Mouse (Mus musculus): ENCODE results near the gene Obsl1.

The Obsl1 gene

GRCm38 (mm10) chr1:75487040-75487404 lies 19.2 kb downstream of the Obsl1 start:
- DNase-seq (ENCODE audit: extremely low spot score): no peak

- DNase-seq (ENCODE audit: extremely low spot score): no peak
These were observed 19.7 kb downstream of the Obsl1 start for GRCm38 (mm10) chr1:75486561-75486960.

GRCm38 (mm10) chr1:75480735-75481134 lies 25.5 kb downstream of the Obsl1 start:
- DNase-seq (ENCODE audit: extremely low spot score): no peak

- no peak for DNase-seq (ENCODE audit: extremely low spot score)
These were observed 26.2 kb downstream of the Obsl1 start for GRCm38 (mm10) chr1:75480036-75480435.

- DNase-seq (ENCODE audit: extremely low spot score): no peak
These were observed 26.6 kb downstream of the Obsl1 start for GRCm38 (mm10) chr1:75479635-75479989.

- peak; percentile 100 for DNase-seq (ENCODE audit: extremely low spot score)
These were observed 27.2 kb downstream of the Obsl1 start, which contains the start of the genes Chpf and Tmem198 for GRCm38 (mm10) chr1:75478916-75479634. Gene Chpf, minus strand, starts transcription at chr1:75479307. Gene Tmem198, plus strand, starts transcription at chr1:75479532.

GRCm38 (mm10) chr1:75478497-75478896 lies 27.8 kb downstream of the Obsl1 start:
- DNase-seq (ENCODE audit: extremely low spot score): no peak

- no peak for DNase-seq (ENCODE audit: extremely low spot score)
These were observed 28.3 kb downstream of the Obsl1 start for GRCm38 (mm10) chr1:75477966-75478290.

- peak; percentile 89 for DNase-seq (ENCODE audit: extremely low spot score)
These were observed 28.8 kb downstream of the Obsl1 start for GRCm38 (mm10) chr1:75477264-75477965.

- no peak for DNase-seq (ENCODE audit: extremely low spot score)
These were observed 29.8 kb downstream of the Obsl1 start for GRCm38 (mm10) chr1:75476441-75476840.

- no peak for DNase-seq (ENCODE audit: extremely low spot score)
These were observed 36.9 kb downstream of the Obsl1 start for GRCm38 (mm10) chr1:75469287-75469825.

GRCm38 (mm10) chr1:75467215-75467927 lies 38.9 kb downstream of the Obsl1 start:
- peak; percentile 88 for DNase-seq (ENCODE audit: extremely low spot score)

GRCm38 (mm10) chr1:75463652-75464204 lies 42.5 kb downstream of the Obsl1 start:
- DNase-seq (ENCODE audit: extremely low spot score): no peak

- no peak for DNase-seq (ENCODE audit: extremely low spot score)
These were observed 43.6 kb downstream of the Obsl1 start for GRCm38 (mm10) chr1:75462636-75463035.

GRCm38 (mm10) chr1:75460297-75460696 lies 46.0 kb downstream of the Obsl1 start:
- DNase-seq (ENCODE audit: extremely low spot score): no peak

GRCm38 (mm10) chr1:75458789-75459684 lies 47.2 kb downstream of the Obsl1 start:
- no peak for DNase-seq (ENCODE audit: extremely low spot score)

GRCm38 (mm10) chr1:75458025-75458788 lies 48.0 kb downstream of the Obsl1 start:
- DNase-seq (ENCODE audit: extremely low spot score): peak; percentile 79

GRCm38 (mm10) chr1:75457710-75458024 lies 48.6 kb downstream of the Obsl1 start:
- DNase-seq (ENCODE audit: extremely low spot score): no peak

GRCm38 (mm10) chr1:75456746-75457564 lies 49.3 kb downstream of the Obsl1 start:
- DNase-seq (ENCODE audit: extremely low spot score): peak; percentile 66

GRCm38 (mm10) chr1:75455948-75456347 lies 50.3 kb downstream of the Obsl1 start:
- DNase-seq (ENCODE audit: extremely low spot score): no peak

All from embryo, embryonic 9.5 days (tissue).